Mouse (Mus musculus) spleen, adult 2 months (tissue): ENCODE data around the gene Npas4. TPM values are rescaled to one million over a fixed set of nuclear protein-coding genes. Genes with fewer than 3 reads are reported as not detected.

ENCODE experiments used
- DNase-seq, 2 experiments: peaks; one replicate each; pipeline versions ENCODE4 v3.0.0 to v3.0.0-alpha.2; 2012 to 2021; ENCODE audit warnings: low spot score in 2 of 2, low read depth in 1 of 2
- H3K27ac ChIP-seq: fragments of 200-500 bp; 2 replicates; pipeline ENCODE4 v1.5.1; 2012; ENCODE audit warnings: low read length, inconsistent platforms; ENCODE audit not compliant: insufficient read depth
- H3K27me3 ChIP-seq: fragments of 200-500 bp; 2 replicates; pipeline ENCODE4 v1.6.1; 2012; ENCODE audit warnings: mild to moderate bottlenecking, moderate library complexity, low read length, inconsistent platforms; ENCODE audit not compliant: control insufficient read depth, insufficient read depth
- H3K36me3 ChIP-seq: fragments of 200-500 bp; 2 replicates; pipeline ENCODE4 v1.6.1; 2012; ENCODE audit warnings: mild to moderate bottlenecking, low read length, inconsistent platforms; ENCODE audit not compliant: control insufficient read depth, insufficient read depth
- H3K4me1 ChIP-seq: fragments of 200-500 bp; 2 replicates; pipeline ENCODE4 v1.6.1; 2011; ENCODE audit warnings: inconsistent platforms; ENCODE audit not compliant: control insufficient read depth, insufficient read depth, insufficient read length
- H3K4me3 ChIP-seq: fragments of 200-500 bp; 2 replicates; pipeline ENCODE4 v1.5.1; 2011; ENCODE audit warnings: mild to moderate bottlenecking, inconsistent platforms; ENCODE audit not compliant: insufficient read depth, insufficient read length; ENCODE audit errors: extremely low read depth
- CTCF ChIP-seq: fragments of 200-500 bp; IDR thresholded peaks from 2 replicates; pipeline ENCODE4 v1.5.1; 2011; ENCODE audit warnings: mild to moderate bottlenecking, inconsistent platforms; ENCODE audit not compliant: insufficient read depth, insufficient read length, insufficient replicate concordance; ENCODE audit errors: extremely low read depth
- POLR2A ChIP-seq: fragments of 200-500 bp; IDR thresholded peaks from 2 replicates; pipeline ENCODE4 v1.6.1; 2011; ENCODE audit warnings: low read depth, low read length, inconsistent platforms
- WGBS: fragments of 180-500 bp; shearing (Covaris S2); methylation state at CpG from one replicate; pipeline ENCODE4 v1.1.7; 2018; 5-methylcytosine and 5-hydroxymethylcytosine counted together
- polyA plus RNA-seq: library from polyadenylated mRNA; depleted of rRNA; stranded (reverse); fragments of >200 nt; gene quantifications from 2 replicates; pipeline ENCODE4 v1.2.3, GENCODE M21; 2012; rRNA removed

Gene Npas4
- polyA plus RNA-seq, 1 experiment: 1.1 TPM

DNA sequence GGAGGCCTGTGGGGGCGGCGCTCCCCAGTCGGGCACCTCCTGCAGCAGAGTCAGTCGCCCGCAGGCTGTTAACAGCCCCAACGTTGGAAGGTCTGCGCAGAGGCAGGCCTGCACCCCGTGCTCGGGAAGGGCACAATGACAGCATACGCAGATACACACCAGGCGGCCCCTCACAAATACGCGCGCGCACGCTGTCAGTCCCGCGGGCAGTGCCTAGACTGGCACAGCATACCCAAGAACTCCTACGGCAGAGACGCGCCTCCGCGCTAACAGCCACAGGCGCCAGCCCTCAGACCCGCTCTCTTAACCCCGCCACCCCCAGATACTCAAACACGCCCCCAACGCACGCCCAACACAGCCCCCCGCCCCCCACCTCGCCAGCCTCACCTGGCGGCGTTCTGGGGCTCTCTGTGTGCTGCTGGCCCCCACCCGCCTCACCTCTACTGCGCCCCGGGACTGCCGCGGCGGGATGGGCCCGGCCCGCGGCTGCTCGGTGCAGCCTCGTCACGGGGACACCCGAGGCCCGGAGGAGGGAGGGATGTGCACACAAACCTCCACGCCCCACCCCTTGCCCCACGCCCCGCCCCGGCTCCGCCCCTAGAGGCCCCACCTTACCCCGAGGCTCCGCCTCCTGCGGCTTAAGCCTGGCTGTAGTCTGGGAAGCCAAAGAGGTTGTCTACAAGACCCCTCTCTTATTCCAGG lies 47.4 kb downstream of the Npas4 start, which contains the start of gene Peli3:
Gene Peli3, minus strand, starts transcription at position 577 of the 702 bp plus-strand sequence.
- H3K27me3 ChIP-seq: peaks cover 2% of the 10 kb centered on the region; the same call in 1 of the 2 replicates
- TF ChIP-seq POLR2A: no peak
- TF ChIP-seq CTCF: no peak
- peak; percentile 40 to 74 for DNase-seq
- H3K36me3 ChIP-seq: no peaks in the 10 kb centered on the region
- H3K4me3 ChIP-seq: peak within 1 kb of the TSS; percentile 50; the same call in 1 of the 2 replicates
- H3K4me1 ChIP-seq: peaks cover 4% of the 10 kb centered on the region
- H3K27ac ChIP-seq: no peak within 1 kb of the TSS
- under 1% methylated on average over 54 of the region's 55 CpGs for WGBS

DNA sequence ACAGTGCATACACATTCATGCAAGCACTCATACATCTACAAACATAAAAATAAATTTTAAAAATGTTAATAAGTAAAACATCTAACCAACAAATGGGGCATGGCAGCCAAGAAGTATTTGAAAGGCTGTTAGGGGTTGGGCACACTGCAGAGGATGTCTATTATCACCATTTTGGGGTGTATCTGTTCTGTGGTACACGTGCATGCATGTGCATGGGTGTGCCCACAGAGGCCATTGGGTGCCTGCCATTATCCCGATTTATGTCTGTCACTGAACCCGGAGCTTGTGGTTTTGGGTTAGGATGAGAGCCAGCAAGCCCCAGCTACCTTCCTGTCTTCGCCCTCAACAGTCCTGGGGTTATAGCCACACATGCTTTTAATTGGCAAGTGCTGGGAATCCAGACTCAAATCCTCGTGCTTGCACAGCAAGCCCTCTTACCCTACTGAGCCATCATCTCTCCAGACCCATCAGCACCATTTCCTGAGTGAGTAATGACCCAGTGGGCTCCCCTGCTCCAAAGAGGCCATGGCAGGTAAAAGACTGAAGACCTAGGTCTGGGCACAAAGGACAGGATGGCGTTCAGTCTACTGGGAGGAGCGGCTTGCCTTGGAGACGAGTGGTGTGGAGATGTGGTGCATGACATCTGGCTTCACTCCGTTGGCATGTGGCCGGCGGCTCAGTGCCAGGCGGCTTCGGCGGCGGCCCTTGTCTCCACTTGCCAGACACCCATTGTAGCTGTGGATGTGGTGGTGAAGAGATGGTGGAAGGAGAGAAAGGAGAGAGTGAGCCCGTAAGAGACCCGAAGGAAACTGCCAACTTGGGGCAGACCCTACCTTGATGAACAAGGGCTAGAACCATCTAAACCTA lies 52.4 kb downstream of the Npas4 start:
- Histone ChIP-seq H3K27me3 (peaks cover 1% of the 10 kb centered on the region; the same call in 1 of the 2 replicates), H3K27ac (no peak overlapping the region), H3K36me3 (no peaks in the 10 kb centered on the region), H3K4me1 (peaks cover 4% of the 10 kb centered on the region), H3K4me3 (no peak overlapping the region)
- TF ChIP-seq CTCF: no peak
- TF ChIP-seq POLR2A: no peak
- no peak for DNase-seq
- 72% methylated on average over 17 of the region's 17 CpGs for WGBS

DNA sequence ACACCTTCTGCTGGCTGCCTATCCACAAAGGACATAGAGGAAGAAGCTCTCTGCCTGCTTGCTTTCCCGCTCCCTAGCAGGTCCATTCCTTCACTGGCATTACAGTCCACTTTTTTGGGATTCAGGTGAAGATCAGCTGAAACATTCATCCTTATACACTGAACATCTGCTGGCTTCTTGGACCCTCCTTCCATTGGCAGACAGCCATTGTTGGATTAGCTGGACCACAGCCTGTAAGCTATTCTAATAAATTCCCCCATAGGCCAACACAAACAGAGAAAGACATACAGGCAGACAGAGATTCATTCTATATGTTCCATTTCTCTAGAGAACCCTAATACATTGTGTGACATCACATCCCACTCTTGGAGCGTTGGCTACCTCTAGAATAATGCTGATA lies 53.2 kb downstream of the Npas4 start:
- TF ChIP-seq POLR2A (no peak), CTCF (no peak)
- Histone ChIP-seq H3K27ac (no peak overlapping the region), H3K36me3 (no peaks in the 10 kb centered on the region), H3K4me3 (no peak overlapping the region), H3K27me3 (no peaks in the 10 kb centered on the region), H3K4me1 (no peaks in the 10 kb centered on the region)
- no peak for DNase-seq
- WGBS: 86% methylated on average over 2 of the region's 2 CpGs

Other genes starting within 250 kb of the Npas4 start
- 7.4 and 8.3 TPM in 2 replicates for gene Rbm4b, start 233.8 kb downstream of the Npas4 start, polyA plus RNA-seq
- 34.6 and 40.5 TPM in 2 replicates for gene Rbm4, start 196.4 kb downstream of the Npas4 start, polyA plus RNA-seq
- gene Gm21992, start 178.7 kb downstream of the Npas4 start, polyA plus RNA-seq: 12.0 and 15.0 TPM in 2 replicates
- gene Rbm14, start 178.7 kb downstream of the Npas4 start, polyA plus RNA-seq: 50.0 and 69.3 TPM in 2 replicates
- gene Ccs, start 151.0 kb downstream of the Npas4 start, polyA plus RNA-seq: 19.3 and 20.8 TPM in 2 replicates
- gene Ccdc87, start 150.9 kb downstream of the Npas4 start, polyA plus RNA-seq: 0.02 TPM in 2 replicates
- gene Ctsf, start 135.2 kb downstream of the Npas4 start, polyA plus RNA-seq: 31.3 and 35.0 TPM in 2 replicates
- 0.06 and 0.32 TPM in 2 replicates for gene Actn3, start 112.4 kb downstream of the Npas4 start, polyA plus RNA-seq
- 25.0 and 35.6 TPM in 2 replicates for gene Zdhhc24, start 111.6 kb downstream of the Npas4 start, polyA plus RNA-seq
- 1.3 and 2.6 TPM in 2 replicates for gene Bbs1, start 83.7 kb downstream of the Npas4 start, polyA plus RNA-seq
- 79.5 and 98.8 TPM in 2 replicates for gene Dpp3, start 62.0 kb downstream of the Npas4 start, polyA plus RNA-seq
- gene Peli3, start 47.2 kb downstream of the Npas4 start, polyA plus RNA-seq: 1.0 and 1.5 TPM in 2 replicates
- 14.1 and 14.5 TPM in 2 replicates for gene Mrpl11, start 28.2 kb downstream of the Npas4 start, polyA plus RNA-seq
- gene Slc29a2, start 33.5 kb upstream of the Npas4 start, polyA plus RNA-seq: 6.8 and 8.8 TPM in 2 replicates
- gene B4gat1, start 48.5 kb upstream of the Npas4 start, polyA plus RNA-seq: 9.7 and 12.0 TPM in 2 replicates
- gene AC124502.3, start 48.6 kb upstream of the Npas4 start, polyA plus RNA-seq: 0.36 and 0.79 TPM in 2 replicates
- 35.8 and 44.7 TPM in 2 replicates for gene Brms1, start 51.0 kb upstream of the Npas4 start, polyA plus RNA-seq
- gene Rin1, start 60.2 kb upstream of the Npas4 start, polyA plus RNA-seq: 1.9 and 2.6 TPM in 2 replicates
- 5.5 and 6.3 TPM in 2 replicates for gene Cd248, start 77.8 kb upstream of the Npas4 start, polyA plus RNA-seq
- gene Tmem151a, start 95.2 kb upstream of the Npas4 start, polyA plus RNA-seq: 0.69 and 1.4 TPM in 2 replicates
- gene Yif1a, start 98.2 kb upstream of the Npas4 start, polyA plus RNA-seq: 60.5 and 84.1 TPM in 2 replicates
- 0.94 and 1.4 TPM in 2 replicates for gene Cnih2, start 108.2 kb upstream of the Npas4 start, polyA plus RNA-seq
- 116 and 138 TPM in 2 replicates for gene Rab1b, start 116.8 kb upstream of the Npas4 start, polyA plus RNA-seq
- 26.8 and 27.9 TPM in 2 replicates for gene Klc2, start 128.2 kb upstream of the Npas4 start, polyA plus RNA-seq